Mouse (Mus musculus) stomach, postnatal 0 days (tissue): ENCODE measurements around the gene Mucl3.

Experiments
- CTCF ChIP-seq: IDR thresholded peaks from 2 replicates; pipeline ENCODE4 v1.5.1; 2016; ENCODE audit warnings: antibody characterized with exemption, low read depth, mild to moderate bottlenecking, moderate library complexity
- EP300 ChIP-seq: optimal IDR thresholded peaks from 2 replicates; pipeline ENCODE3; 2016; ENCODE audit warnings: antibody characterized with exemption

- no peak for TF ChIP-seq CTCF
- TF ChIP-seq EP300: no peak
Measured at GRCm38 (mm10) chr17:35685061-35685460, 41.6 kb upstream of the Mucl3 start.
